Mouse (Mus musculus): ENCODE measurements around the gene Fbxo10.
A peak's percentile ranks its signal among the peaks of the same experiment; 100 is the strongest.
"Not testable (repeated sequence)": the region's sequence is repeated elsewhere in the genome, so short reads cannot be mapped to it uniquely, and the experiment has no call there.

The Fbxo10 gene

DNA sequence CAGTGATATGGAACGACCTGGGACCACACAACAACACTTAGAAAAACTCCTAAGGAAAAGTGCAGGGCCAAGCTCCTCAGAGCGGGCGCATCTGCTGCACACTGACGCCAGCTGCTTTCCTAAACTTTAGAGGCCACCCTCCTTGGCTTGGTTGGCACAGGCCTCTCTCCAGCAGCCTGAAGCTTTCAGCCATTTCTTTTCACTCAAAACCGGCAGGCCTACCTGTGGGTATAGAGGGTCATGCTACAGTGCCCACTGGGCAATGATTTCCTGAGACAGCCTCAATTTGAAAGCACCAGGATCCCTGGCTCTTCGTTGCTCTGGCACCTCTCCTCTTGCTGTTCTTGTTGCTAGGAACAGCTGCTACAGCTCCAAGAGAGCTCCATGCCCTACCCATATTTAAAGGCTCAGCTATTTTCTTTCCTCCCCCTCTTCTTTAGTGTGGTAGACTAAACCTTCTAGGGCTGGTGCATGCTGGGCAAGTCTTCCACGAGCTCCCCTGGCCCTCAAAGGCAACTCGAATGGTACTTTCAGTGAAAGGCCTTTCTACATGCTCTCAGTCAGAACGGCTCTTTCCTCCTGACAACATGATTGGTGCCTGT lies 37.0 kb downstream of the Fbxo10 start:
- DNase-seq (ENCODE audit: low read depth, low spot score): no peak

- no peak for DNase-seq (ENCODE audit: low read depth, low spot score)
Observed at GRCm38 (mm10) chr4:45046679-45047078, 37.7 kb downstream of the Fbxo10 start.

DNA sequence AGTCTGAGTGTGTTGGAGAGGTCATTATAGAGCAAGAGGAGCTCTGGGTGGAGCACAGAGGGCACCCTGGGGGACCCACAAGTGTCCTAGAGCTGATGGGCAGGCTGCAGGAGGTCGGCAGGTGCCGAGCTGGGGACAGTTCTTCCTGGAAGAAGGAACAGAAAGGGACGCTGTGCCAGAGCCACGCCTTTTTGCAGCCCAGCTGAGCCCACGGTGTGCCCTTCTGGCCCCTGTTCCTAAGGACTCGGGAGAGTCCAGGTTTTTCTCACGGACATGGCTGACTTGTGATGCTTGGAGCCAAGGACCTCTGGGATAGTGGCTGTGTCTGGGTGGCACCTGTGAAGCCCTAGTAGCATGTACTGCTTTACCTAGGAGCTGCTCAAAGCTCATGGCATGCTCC lies 43.6 kb downstream of the Fbxo10 start:
- no peak for DNase-seq (ENCODE audit: low read depth, low spot score)

- not testable (repeated sequence) for DNase-seq (ENCODE audit: low read depth, low spot score)
Observed at GRCm38 (mm10) chr4:45039546-45039945, 44.9 kb downstream of the Fbxo10 start.

GRCm38 (mm10) chr4:45038879-45039278 lies 45.5 kb downstream of the Fbxo10 start:
- DNase-seq (ENCODE audit: low read depth, low spot score): peak; percentile 67

- DNase-seq (ENCODE audit: low read depth, low spot score): no peak
Observed at GRCm38 (mm10) chr4:45037455-45038410, 46.7 kb downstream of the Fbxo10 start.

DNA sequence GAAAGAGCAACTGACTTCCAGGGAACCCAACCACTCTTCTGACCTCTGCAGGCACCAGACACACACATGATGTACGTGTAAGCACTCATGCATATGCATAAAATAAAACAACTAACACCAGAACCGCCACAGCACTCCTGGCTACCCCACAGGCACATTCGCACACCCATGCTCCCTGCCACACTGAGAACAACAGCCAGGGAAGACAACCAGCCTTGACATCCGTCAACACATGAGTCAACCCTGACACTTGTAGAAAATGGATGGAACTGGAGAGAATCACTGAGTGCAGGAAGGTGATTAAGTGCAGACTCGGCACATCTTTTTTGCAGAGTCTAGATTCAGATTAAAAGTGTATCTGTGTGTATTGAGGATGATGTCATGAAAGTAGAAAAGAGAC lies 47.8 kb downstream of the Fbxo10 start:
- DNase-seq (ENCODE audit: low read depth, low spot score): no peak

- DNase-seq (ENCODE audit: low read depth, low spot score): no peak
Observed at GRCm38 (mm10) chr4:45036048-45036447, 48.4 kb downstream of the Fbxo10 start.

GRCm38 (mm10) chr4:45034693-45035628 lies 49.4 kb downstream of the Fbxo10 start:
- DNase-seq (ENCODE audit: low read depth, low spot score): no peak

DNA sequence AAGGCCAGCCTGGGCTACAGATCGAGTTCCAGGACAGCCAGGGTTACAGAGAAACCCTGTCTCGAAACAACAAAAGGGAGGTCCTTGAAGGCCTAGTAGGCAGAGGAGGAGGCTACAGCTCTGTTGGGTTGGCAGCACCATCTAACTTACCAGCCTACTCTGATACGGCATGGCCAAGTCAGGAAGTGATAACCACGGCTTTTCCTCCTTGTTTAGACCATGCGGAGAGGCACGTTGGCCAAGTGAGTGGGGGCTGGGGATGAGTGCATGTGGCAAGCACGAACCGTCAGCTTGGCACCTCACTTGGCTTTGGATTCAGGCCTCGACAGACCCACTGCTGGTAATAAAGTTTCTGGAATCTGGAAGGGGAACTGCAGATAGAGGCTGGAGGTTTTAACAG lies 51.8 kb downstream of the Fbxo10 start:
- DNase-seq (ENCODE audit: low read depth, low spot score): no peak

DNA sequence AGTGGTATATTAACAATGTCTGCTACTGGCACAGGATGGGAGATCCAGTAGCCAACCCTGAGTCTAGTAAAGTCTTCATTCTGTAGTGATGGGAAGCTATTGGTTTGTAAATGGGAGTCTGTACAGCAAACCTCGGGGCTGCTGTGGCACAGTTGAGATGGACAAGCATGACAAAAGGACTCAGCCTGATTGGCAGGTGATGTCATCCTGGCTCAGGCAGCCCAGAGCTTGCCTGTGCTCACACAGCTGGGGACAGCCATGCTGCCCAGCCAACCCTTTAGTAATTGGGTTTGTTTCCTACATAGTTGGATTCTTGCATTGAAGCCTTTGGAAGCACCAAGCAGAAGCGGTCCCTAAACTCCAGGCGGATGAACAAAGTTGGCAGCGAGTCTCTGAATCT lies 57.9 kb downstream of the Fbxo10 start:
- no peak for DNase-seq (ENCODE audit: low read depth, low spot score)

- peak; percentile 43 for DNase-seq (ENCODE audit: low read depth, low spot score)
Observed at GRCm38 (mm10) chr4:45019009-45019408, 65.4 kb downstream of the Fbxo10 start.

DNA sequence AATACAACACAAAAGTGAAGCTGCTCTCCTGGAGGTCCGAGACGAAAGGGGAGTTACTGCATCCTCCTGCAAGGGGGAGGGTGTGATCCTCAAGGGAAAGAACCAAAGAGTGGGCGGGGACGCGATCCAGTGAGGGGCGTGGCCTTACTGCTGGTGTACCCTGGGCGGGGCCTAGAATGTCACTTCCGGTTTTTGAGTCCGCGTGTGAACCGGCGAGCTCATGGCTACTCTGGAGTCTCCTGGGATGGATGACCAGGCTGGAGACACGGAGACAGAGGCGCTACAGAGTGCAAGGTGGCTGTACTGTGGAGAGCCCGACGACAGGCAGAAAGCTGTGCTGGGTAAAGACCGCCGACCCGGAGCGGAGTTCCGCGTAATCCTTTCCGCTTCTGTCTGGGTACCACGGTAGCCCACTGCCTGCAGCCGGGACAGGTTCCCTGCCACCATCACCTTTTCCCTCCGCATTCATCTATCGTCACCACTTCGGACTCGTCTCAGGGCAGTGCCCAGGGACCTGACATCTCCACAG lies 65.9 kb downstream of the Fbxo10 start, which contains the start of gene Polr1e:
Polr1e (plus strand) TSS at position 132 of the 529 bp plus-strand sequence.
- DNase-seq (ENCODE audit: low read depth, low spot score): peak; percentile 96

DNA sequence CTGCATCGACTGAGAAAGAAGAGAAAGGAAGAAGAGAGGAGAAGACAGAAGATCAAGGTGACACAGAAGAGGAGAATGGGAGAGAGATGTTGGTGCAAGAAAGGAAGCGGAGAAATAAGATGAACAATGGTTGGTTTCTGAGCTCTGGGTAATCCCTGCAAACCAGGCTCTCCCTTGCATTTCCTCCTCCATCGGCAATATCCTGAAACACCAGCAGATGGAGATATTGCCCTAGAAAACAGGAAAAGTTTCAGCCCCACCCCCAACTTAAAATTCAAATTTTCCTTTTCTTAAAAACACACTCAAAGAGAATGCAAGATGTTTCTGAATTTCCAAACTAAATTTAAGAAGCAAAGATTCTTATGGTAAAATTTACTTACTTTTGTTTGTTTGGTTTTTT lies 68.8 kb downstream of the Fbxo10 start:
- peak; percentile 66 for DNase-seq (ENCODE audit: low read depth, low spot score)

- no peak for DNase-seq (ENCODE audit: low read depth, low spot score)
Observed at GRCm38 (mm10) chr4:45013537-45013936, 70.9 kb downstream of the Fbxo10 start.

DNA sequence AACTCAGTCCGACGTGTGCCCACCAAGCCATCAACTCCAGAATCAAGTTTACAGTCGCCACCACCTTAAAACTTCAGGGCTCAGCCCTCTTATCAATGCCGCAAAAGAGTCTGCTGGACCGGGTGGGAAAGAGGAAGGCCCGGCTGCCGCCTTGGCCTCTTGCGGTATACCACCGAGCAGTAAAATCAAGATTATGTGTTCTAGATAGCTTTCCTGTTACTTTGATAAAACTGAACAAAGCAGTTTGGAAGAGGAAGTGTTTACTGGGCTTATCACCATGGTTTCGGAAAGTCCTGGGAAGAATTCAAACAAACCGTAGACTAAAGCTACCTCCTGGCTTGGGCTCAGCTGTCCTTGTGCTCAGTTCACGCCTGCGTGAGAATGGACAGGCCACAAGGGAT lies 71.4 kb downstream of the Fbxo10 start:
- no peak for DNase-seq (ENCODE audit: low read depth, low spot score)

GRCm38 (mm10) chr4:45012105-45012975 lies 72.1 kb downstream of the Fbxo10 start, which contains the start of gene Zbtb5:
Zbtb5 (minus strand) TSS chr4:45012412.
- peak; percentile 100 for DNase-seq (ENCODE audit: low read depth, low spot score)

- peak; percentile 87 for DNase-seq (ENCODE audit: low read depth, low spot score)
Observed at GRCm38 (mm10) chr4:45011581-45012104, 72.8 kb downstream of the Fbxo10 start.

- peak; percentile 56 for DNase-seq (ENCODE audit: low read depth, low spot score)
Observed at GRCm38 (mm10) chr4:45010806-45011415, 73.5 kb downstream of the Fbxo10 start.

DNA sequence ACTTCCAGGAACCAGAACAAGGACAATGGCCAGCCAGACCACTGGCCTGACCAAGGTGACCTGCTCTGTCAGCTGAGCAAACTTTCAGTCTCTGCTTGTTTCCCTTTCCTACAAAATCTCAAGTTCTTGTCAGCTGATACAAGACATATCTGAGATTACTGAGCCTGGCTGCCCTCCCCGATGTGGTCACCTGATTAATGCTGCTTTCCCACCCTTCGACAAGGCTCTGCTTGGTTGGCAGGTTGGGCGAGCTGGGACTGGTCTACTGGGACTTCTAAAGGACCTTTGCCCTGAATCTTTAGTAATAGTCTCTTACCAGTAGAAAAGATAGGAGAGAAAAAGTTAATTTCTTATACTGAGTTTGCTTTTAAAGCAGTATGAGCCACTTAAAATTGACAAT lies 79.0 kb downstream of the Fbxo10 start:
- no peak for DNase-seq (ENCODE audit: low read depth, low spot score)

All from A20 (cell line).